Mouse (Mus musculus): ENCODE measurements around the gene Wtap.

GRCm38 (mm10) chr17:13006984-13007383 lies 13.0 kb upstream of the Wtap start:
- TF ChIP-seq CTCF (IDR thresholded peaks at IDR 0.05; ENCODE audit: low read depth, low read length) (no peak), POLR2A (IDR thresholded peaks at IDR 0.05; ENCODE audit: borderline replicate concordance, low read depth, low read length) (no peak)

All from bone marrow macrophage, adult 2 months (primary cell).